Mouse (Mus musculus) megakaryocyte progenitor cell, adult 5-6 weeks (primary cell): ENCODE data around the gene Ncoa6. TPM values are rescaled to one million over a fixed set of nuclear protein-coding genes. Genes with fewer than 3 reads are reported as not detected.
A peak's percentile ranks its signal among the peaks of the same experiment; 100 is the strongest.

ENCODE experiments used
- ATAC-seq: replicated peaks from 2 replicates; pipeline ENCODE4 v1.8.0; 2016; ENCODE audit warnings: mild to moderate bottlenecking, moderate TSS enrichment, inconsistent platforms; ENCODE audit not compliant: poor library complexity
- total RNA-seq, 2 experiments: library from RNA; stranded (forward) in 1 of 2; stranded (reverse) in 1 of 2; fragments of 157-497, 149-512 nt in 1 of 2; fragments of 200-1000 nt in 1 of 2; gene quantifications; 2 replicates each; pipeline versions ENCODE4 v1.2.3 to v1.2.4; 2015 to 2017

Ncoa6 gene
- total RNA-seq, 2 experiments from 2014 or later = 15.4 to 61.2 TPM

DNA sequence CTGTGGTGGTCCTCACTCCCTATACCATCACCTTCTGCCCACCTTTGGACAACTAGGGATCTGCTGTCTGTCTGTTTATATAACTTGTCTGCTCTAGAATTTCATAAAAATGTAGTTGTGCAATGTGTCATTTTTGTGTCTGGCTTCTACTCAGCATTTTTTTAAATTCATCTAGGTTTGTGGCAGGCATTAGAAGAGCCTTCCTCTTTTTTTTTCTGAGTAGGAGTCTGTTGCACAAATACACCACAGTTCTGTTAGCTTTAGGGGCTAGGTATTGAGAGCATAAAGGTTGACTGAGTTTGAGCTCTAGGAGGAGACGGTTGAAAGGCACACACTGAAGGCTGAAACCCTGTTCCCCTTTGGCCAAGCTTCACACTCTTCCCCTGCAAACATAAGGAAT, 100.4 kb downstream of the Ncoa6 start:
- peak; percentile 83 for ATAC-seq

DNA sequence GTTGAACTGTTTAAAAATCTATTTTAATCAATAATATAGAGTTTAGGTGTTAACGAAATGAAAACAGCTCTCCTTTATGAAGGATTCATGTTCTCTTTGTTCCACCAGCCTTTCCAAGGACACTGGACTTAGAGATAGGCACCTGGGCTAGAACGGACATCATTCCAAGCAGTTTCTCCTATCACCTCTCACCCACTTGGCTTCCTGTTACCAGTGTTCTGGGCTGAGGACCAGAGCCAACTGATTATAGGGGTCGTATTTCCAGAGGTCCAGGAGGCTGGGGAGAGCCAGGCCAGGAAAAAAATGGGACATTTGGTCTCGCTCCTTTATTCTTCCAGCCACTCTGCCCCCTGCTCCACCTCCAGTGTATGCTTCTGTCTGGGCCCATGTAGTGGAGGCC, 101.2 kb downstream of the Ncoa6 start:
- ATAC-seq = no peak

DNA sequence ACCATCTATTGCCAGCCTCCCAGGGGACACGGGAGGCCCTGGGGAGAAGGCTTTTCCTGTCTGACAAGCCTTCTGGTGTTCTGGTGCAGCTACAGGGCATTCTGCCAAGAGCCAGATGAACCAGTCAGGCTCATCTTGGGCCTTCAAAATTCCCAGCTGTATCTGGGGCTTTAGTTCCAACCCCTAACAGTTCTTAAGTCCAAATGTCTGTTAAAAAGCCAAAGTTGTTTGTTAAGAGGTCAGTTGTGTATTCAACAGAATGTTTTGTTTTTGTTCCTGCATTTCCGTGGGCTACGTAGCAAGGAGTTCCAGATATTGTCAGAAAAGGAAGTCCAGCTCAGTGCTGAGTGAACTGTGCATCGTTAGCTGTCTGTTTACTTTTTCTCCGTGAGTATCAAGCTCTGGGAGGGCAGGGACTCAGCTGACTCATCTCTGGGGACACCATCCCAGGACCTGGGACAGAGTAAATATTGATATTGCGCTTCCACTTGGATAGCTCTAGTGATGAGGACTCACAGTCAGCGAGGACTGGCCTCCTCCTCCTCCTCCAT, 104.3 kb downstream of the Ncoa6 start:
- ATAC-seq = no peak

- ATAC-seq = peak; percentile 77
Observed at GRCm38 (mm10) chr2:155367635-155368284, 105.9 kb downstream of the Ncoa6 start.

DNA sequence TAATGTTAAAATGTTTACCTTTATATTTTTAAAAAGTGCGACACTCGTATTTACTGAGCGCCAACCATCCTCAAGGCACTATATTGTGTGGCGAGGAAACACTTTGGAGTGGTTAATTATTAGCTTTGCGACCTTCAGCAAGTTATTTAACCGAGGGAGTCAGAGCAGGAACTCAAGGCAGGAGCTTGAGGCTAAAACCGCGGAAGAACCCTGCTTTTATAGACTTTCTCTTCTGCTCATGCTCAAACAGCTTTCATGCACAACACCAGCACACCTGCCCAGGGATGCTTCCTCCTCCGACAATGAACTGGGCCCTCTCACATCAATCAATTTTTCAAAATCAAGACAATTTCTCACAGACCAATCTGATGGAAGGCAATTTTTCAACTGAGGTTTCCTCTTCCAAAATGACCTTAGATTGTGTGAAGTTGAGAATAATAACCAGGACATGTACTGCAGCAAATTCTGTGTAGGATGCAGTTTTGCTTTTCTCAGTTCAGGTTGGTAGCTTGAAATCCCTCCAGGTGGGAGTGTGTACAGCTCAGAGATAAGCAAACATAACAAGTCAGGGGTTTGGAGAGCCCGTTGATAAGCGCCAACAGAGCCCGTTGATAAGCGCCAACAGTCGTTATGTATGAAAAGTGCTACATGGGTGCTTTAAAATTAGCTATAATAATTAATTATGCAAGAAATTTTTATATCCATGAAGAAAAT, 115.9 kb downstream of the Ncoa6 start:
- no peak for ATAC-seq

DNA sequence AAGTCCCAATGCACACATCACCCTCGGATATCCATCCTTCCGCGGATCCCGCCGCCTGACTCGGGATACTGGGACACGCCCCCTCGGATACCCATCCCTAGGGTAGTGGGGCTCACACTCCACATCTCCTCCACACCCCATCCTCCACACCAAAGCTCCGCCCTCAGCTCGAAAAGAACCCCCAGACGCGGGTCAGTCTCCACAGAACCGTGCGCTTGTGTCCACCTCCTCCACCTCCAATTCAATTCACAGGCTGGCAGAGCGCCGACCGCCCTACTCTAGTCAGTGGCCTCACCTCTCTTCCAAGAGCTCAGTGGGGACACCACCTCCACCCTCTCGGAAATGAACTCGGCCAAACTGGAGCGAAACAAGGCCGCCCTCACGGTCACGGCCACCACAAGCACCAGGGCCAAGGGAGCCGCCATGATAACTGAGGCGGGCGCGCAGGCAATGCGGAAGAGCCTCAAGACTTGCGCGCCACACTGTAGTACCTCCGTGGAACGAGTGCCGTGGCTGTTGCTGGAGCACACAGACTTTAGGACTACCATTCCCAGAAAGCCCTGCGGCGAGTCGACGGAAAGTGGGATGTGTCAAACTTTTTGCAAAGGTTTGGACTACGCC, 116.6 kb downstream of the Ncoa6 start, which contains the start of gene Pigu:
TSS of gene Pigu (minus strand) at position 460 of the 621 bp plus-strand sequence.
- ATAC-seq = peak; percentile 99

- ATAC-seq = no peak
Observed at GRCm38 (mm10) chr2:155354402-155354801, 119.3 kb downstream of the Ncoa6 start.

- ATAC-seq = no peak
Observed at GRCm38 (mm10) chr2:155346670-155347069, 127.0 kb downstream of the Ncoa6 start.

Other genes starting within 250 kb of the Ncoa6 start
- 378 and 407 TPM in 2 replicates for gene Dynlrb1, start 237.4 kb downstream of the Ncoa6 start, total RNA-seq (2015)
- gene Dynlrb1, start 237.4 kb downstream of the Ncoa6 start, total RNA-seq (2017) = 230 and 257 TPM in 2 replicates
- gene Map1lc3a, start 197.6 kb downstream of the Ncoa6 start, total RNA-seq (2015) = 3.4 and 4.0 TPM in 2 replicates
- 0.71 and 1.8 TPM in 2 replicates for gene Map1lc3a, start 197.6 kb downstream of the Ncoa6 start, total RNA-seq (2017)
- 71.3 and 79.7 TPM in 2 replicates for gene Pigu, start 116.5 kb downstream of the Ncoa6 start, total RNA-seq (2015)
- gene Pigu, start 116.5 kb downstream of the Ncoa6 start, total RNA-seq (2017) = 42.7 and 43.5 TPM in 2 replicates
- 3.4 and 4.7 TPM in 2 replicates for gene Trp53inp2, start 92.8 kb downstream of the Ncoa6 start, total RNA-seq (2015)
- gene Trp53inp2, start 92.8 kb downstream of the Ncoa6 start, total RNA-seq (2017) = 3.3 and 4.2 TPM in 2 replicates
- gene Acss2, start 44.1 kb upstream of the Ncoa6 start, total RNA-seq (2015) = 3.6 and 8.0 TPM in 2 replicates
- 3.0 and 6.5 TPM in 2 replicates for gene Acss2, start 44.1 kb upstream of the Ncoa6 start, total RNA-seq (2017)
- not detected in 2 replicates for gene Ggt7, start 44.3 kb upstream of the Ncoa6 start, total RNA-seq (2015)
- not detected in 2 replicates for gene Ggt7, start 44.3 kb upstream of the Ncoa6 start, total RNA-seq (2017)
- 9.9 and 12.2 TPM in 2 replicates for gene Gss, start 118.9 kb upstream of the Ncoa6 start, total RNA-seq (2015)
- 13.4 and 18.2 TPM in 2 replicates for gene Gss, start 118.9 kb upstream of the Ncoa6 start, total RNA-seq (2017)
- gene Myh7b, start 137.3 kb upstream of the Ncoa6 start, total RNA-seq (2015) = 0.07 TPM in 1 of 2 replicates, not detected in the other
- not detected in 2 replicates for gene Myh7b, start 137.3 kb upstream of the Ncoa6 start, total RNA-seq (2017)
- gene Trpc4ap, start 218.5 kb upstream of the Ncoa6 start, total RNA-seq (2015) = 59.0 and 62.9 TPM in 2 replicates
- 73.1 and 89.6 TPM in 2 replicates for gene Trpc4ap, start 218.5 kb upstream of the Ncoa6 start, total RNA-seq (2017)